Mouse (Mus musculus): ENCODE data around the gene Gm20075. TPM values are rescaled to one million over a fixed set of nuclear protein-coding genes. Genes with fewer than 3 reads are reported as not detected.
A peak's percentile ranks its signal among the peaks of the same experiment; 100 is the strongest.

The Gm20075 gene
- polyA plus RNA-seq, 1 experiment = 1.7 TPM

DNA sequence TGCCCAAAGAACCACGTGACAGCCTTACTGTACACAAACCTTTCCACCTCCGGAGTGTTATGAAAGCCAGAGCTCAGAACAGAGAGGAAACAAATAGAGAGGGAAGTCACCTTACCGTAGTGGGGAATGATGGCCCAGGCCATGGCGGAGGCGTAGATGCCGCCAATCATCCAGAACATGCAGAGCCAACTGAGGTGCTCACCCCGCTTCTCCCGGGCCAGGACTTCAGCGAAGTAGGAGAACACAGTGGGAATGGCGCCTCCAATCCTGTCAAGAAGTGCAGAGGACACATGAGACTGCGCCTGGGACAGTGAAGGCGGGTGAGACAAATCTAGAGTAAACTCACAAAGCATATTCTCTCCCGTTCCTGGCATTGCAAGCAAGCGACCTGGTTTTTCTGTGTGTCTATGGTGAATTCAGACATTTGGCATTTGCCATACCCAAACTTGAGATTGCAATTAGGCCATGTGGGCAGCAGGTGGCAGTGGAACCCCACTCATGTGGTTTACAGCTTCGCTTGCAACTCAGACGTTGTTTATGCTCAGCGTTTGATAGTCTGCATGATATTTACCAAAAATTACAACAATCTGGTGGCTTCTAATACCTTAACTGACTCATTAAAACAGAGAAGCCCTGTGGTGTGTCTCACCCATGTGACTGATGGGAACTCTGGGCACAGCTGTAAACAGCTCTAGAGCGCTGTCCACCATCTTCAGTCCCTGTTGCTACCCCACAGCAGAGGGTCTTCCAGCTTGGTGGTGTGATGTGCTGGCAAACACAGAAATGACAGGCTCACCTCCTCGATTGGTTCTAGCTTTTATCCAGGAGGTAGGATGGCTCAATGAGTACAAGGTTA lies 50.6 kb downstream of the Gm20075 start:
- no peak overlapping the region for H3K27ac ChIP-seq (ENCODE audit: insufficient read depth, low read length)
- no peaks in the 10 kb centered on the region for H3K27me3 ChIP-seq (ENCODE audit: control insufficient read depth, insufficient read depth, low read length)
- no peaks in the 10 kb centered on the region for H3K4me1 ChIP-seq (ENCODE audit: control insufficient read depth, insufficient read depth, low read length)
- TF ChIP-seq CTCF (IDR thresholded peaks at IDR 0.05; ENCODE audit: borderline replicate concordance, insufficient read depth, low read depth, low read length) (peak; percentile 88), POLR2A (IDR thresholded peaks at IDR 0.05; ENCODE audit: borderline replicate concordance, insufficient read depth, low read length) (no peak)
- DNase-seq = peak; percentile 27 to 51
- WGBS = 67% methylated on average over 19 of the region's 19 CpGs
- H3K4me3 ChIP-seq (replicated peaks; ENCODE audit: insufficient read depth, low read depth, low read length) = no peak overlapping the region

Other genes starting within 250 kb of the Gm20075 start
- 1.3 TPM in 2 replicates for gene Iqgap2, start 189.5 kb downstream of the Gm20075 start, polyA plus RNA-seq (2012; rRNA removed)
- gene Gm17190, start 678 bp upstream of the Gm20075 start, polyA plus RNA-seq (2012; rRNA removed) = not detected in 2 replicates
- 44.9 and 47.3 TPM in 2 replicates for gene Sv2c, start 51.2 kb upstream of the Gm20075 start, polyA plus RNA-seq (2012; rRNA removed)